Mouse (Mus musculus): Measurements from ENCODE around the gene Ipo8. TPM values are rescaled to one million over a fixed set of nuclear protein-coding genes. Genes with fewer than 3 reads are reported as not detected.

The Ipo8 gene
- total RNA-seq, 2 experiments from 2014 or later, result 24.9 to 27.3 TPM

GRCm38 (mm10) chr6:148756535-148756934, 74.7 kb downstream of the Ipo8 start:
- DNase-seq, result no peak

- no peak for DNase-seq
Observed at GRCm38 (mm10) chr6:148751400-148751799, 79.9 kb downstream of the Ipo8 start.

DNA sequence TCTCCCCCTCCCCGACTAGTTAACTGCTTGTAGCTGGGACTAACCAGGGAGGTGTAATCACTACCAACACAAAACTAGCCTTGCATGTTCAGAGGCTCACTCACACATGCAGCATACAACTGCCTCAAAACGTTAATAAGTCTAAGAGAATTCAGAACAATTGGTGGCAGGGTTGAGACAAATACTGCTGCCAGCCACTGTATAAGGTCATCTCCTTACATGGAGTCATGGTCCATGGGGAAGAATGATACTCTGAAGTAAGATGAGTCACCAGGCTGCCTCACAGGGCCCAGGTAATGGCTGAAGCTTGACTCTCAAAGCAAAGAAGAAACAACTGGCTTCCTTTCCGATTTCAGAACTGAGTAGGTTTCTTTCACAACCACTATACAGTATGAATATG, 81.1 kb downstream of the Ipo8 start:
- no peak for DNase-seq

GRCm38 (mm10) chr6:148740521-148741226, 90.6 kb downstream of the Ipo8 start:
- no peak for DNase-seq

GRCm38 (mm10) chr6:148736390-148736789, 94.9 kb downstream of the Ipo8 start:
- no peak for DNase-seq

- DNase-seq, result no peak
Observed at GRCm38 (mm10) chr6:148734012-148734411, 97.3 kb downstream of the Ipo8 start.

GRCm38 (mm10) chr6:148732920-148733319, 98.3 kb downstream of the Ipo8 start:
- DNase-seq, result no peak

DNA sequence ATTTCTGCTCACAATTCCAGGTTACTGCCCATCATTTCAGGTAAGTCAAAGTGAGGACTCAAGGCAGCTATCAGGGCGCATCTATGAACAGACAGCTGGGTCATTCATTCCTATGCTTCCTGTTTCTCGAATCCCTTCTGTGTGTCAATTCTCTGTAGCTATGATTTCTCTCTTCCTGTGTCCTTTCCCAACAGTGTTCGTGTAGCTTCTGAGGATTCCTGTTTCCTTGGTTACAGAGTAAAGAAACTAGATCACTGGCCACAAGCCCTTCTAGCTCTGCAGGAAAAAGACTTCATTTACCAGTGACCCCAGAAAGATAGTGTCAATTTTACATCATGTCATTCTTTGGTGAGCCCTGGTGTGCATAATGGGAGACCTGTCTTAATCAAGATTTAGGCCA, 102.7 kb downstream of the Ipo8 start:
- DNase-seq, result no peak

DNA sequence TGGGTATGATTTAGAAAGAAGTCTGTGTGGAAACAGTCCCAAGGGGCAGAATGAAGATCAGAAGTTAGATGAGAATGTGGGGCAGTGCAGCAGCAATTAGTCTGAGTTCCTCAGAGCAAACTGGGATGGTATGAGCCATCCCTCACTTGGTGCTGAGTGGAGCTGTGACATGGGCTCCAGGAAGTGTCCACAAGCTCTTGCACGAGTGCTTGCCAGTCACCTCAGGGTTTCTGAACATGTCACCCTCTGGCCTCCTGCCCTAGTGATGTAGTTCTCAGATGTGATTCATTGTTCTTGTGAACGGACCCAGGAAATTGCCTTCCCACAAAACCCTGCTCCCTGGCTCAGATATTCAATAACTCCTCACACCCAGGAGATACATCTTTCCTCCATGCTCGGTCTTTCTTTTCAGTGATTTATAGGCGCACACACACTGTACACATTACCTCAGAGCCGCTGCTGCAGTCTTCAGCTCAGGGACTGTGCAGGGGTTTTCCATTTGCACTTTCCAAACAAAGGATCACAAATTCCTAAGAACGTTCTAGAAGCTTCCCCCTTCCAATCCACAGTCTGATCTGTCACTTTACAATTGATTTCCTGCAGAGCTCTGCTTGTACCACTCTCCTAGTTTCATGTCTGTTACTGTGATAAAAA, 103.3 kb downstream of the Ipo8 start:
- no peak for DNase-seq

DNA sequence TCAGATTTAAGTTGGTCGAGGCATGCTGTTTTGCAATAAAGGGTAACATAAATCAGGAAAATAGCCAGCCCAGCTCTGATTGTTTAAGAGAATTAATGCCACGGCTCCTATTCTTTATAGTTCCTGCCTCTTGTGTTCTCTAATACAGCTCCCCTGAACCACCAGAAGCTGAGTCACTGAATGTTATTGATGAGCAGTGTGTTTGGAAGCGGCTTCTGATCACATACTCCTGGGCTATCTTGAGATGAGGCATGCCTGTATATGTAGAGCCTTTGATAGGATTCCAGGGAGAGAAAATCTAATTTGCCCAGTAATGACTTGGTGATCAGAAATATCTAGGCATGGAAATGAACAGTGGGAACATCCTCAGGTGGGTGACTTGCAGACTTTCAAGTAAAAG, 106.8 kb downstream of the Ipo8 start:
- no peak for DNase-seq

Other genes starting within 250 kb of the Ipo8 start
- 1 to 10 TPM; 3.5 to 5.2 TPM for gene Caprin2, start 64.8 kb upstream of the Ipo8 start, total RNA-seq (2021)
- 1 to 10 TPM; 3.3 to 4.6 TPM for gene Sinhcaf, start 115.0 kb upstream of the Ipo8 start, total RNA-seq (2021)